Mouse (Mus musculus) T-helper 17 cell (primary cell): ENCODE measurements around the gene Atp5f1.

Experiments used
- in situ Hi-C, 2 experiments: fragments of 300-600 bp; cut with MboI, MseI; formaldehyde crosslinking; loops; 1 replicate in 1 of 2; 2 replicates in 1 of 2; pipeline ENCODE4 v1.15.1; 2025; ENCODE audit warnings: high pct_unique_total_duplicates in 2 of 2

The Atp5f1 gene

GRCm38 (mm10) chr3:105901468-105901867 is 58.4 kb downstream of the Atp5f1 start:
- in situ Hi-C loops, result no loop called here

- in situ Hi-C loops, result no loop called here
Measured at GRCm38 (mm10) chr3:105900716-105901115, 59.2 kb downstream of the Atp5f1 start.

- in situ Hi-C loops, result no loop called here
Measured at GRCm38 (mm10) chr3:105900266-105900665, 59.6 kb downstream of the Atp5f1 start.

- in situ Hi-C loops, result loop anchor here (5.0 to 10.0 kb wide), 5 partner anchors 58 to 212 kb away; partner anchors contain the start of genes Ddx20 (in 2 of the 2), Rap1a (in 1 of the 2) and Wdr77 (in 1 of the 2)
Measured at GRCm38 (mm10) chr3:105899394-105900147, 60.3 kb downstream of the Atp5f1 start.

DNA sequence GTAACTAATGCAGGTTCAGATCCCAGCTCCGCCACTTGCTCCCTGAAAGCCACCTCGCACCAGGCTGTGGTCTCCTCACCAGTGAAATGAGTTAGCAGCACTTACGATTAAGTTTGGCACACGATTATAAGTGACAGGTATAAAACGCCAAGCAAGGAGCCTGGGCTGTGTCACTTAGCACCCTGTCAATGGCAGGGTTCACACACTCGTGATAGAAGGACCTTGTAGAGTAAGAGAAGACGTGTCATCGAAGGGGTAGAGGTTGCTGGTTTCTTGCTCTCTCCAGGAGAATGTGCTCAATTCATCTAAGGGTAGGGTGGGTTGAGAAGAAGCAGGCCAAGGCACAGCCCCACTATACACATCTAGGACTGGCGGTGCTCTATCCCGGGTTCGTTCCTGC is 61.0 kb downstream of the Atp5f1 start:
- in situ Hi-C loops, result loop anchor here (5.0 to 10.0 kb wide), 5 partner anchors 58 to 212 kb away; partner anchors contain the start of genes Ddx20 (in 2 of the 2), Rap1a (in 1 of the 2) and Wdr77 (in 1 of the 2)

DNA sequence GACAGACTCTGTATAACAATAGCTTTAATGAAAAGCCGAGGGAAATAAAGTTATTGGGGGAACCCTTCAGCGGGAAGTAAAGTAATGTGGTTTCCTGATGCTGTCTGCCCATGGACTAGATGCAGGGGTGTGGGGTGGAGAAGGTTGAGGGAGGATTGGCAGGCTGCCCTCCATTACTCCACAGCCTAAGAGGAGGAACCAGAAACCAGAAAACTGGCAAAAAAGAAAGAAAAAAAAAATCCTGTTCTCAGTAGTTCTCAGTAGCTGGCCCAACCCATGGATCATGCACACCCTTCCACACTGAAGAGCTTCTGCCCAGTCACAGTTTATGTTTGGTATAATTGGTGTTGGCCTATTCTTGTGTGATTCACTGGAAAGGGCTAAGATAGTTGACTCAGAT is 61.6 kb downstream of the Atp5f1 start:
- in situ Hi-C loops, result loop anchor here (5.0 to 10.0 kb wide), 5 partner anchors 59 to 211 kb away; partner anchors contain the start of genes Ddx20 (in 2 of the 2), Rap1a (in 1 of the 2) and Wdr77 (in 1 of the 2)

GRCm38 (mm10) chr3:105896811-105897210 is 63.1 kb downstream of the Atp5f1 start:
- in situ Hi-C loops, result loop anchor here (5.0 to 10.0 kb wide), 5 partner anchors 60 to 210 kb away; partner anchors contain the start of genes Ddx20 (in 2 of the 2), Rap1a (in 1 of the 2) and Wdr77 (in 1 of the 2)

DNA sequence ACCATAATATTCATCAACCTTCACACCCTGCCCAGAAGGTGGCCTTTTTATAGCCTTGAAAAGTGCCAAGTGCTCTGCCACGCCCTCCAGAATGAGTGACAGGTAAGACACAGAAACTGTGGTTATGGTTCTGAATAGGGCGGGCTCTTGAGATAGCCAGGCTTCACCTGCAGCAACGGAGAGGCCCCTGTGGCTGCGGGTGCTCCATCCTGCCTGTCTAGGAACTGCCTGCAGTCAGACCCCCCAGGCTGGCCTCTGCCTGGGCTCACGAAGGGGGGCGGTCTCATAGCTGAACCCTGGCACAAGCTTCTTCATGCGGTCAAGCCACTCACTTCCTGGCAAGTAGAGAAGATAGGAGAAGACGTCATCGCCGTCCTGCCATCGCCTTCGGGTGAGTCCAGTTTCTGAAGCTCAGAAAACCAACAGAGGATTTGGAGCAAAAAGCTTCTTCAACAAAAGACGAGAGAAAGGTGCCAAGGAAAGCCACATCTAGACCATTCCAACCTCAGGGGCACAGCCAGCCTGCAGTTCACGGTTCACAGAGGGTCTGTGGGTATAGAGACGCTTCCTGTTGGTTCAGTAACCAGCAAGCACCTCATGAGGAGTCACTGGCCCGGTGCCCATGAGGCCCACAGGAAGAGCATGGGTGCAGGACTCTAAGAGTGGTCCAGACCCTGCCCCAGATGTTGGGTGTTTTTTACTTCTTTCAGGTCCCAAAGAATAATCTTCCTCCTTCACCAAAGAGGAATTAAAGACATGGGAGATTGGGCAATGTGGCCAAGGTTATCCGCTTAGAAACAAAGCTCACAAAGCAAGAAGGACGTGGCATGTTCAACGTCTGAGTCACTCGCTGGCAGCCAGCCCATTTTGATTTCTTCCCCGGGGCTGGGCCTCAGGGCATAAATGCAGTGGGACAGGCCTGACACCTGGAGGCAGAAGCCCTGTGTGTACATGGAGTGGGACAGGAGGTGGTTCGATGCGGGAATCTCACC is 65.0 kb downstream of the Atp5f1 start:
- in situ Hi-C loops, result loop anchor here (5.0 to 10.0 kb wide), 5 partner anchors 62 to 208 kb away; partner anchors contain the start of genes Ddx20 (in 2 of the 2), Rap1a (in 1 of the 2) and Wdr77 (in 1 of the 2)

GRCm38 (mm10) chr3:105893941-105894391 is 65.9 kb downstream of the Atp5f1 start:
- in situ Hi-C loops, result loop anchor here in 1 of 2 experiments (10.0 kb wide), 1 partner anchor 79 kb away; no protein-coding TSS in a partner anchor
